Mouse (Mus musculus): ENCODE results near the gene Slc17a8. TPM values are rescaled to one million over a fixed set of nuclear protein-coding genes. Genes with fewer than 3 reads are reported as not detected.
A peak's percentile ranks its signal among the peaks of the same experiment; 100 is the strongest.

Slc17a8 gene
- polyA plus RNA-seq, 1 experiment from 2014 or later: 0.14 TPM

GRCm38 (mm10) chr10:89527054-89527453 is 94.0 kb downstream of the Slc17a8 start:
- Histone ChIP-seq H3K27ac (ENCODE audit: low read length) (no peak overlapping the region), H3K9me3 (ENCODE audit: control insufficient read depth, low read length) (no peaks in the 10 kb centered on the region), H3K4me1 (replicated peaks; ENCODE audit: control insufficient read depth, insufficient read depth, low read length) (peaks cover 8% of the 10 kb centered on the region), H3K4me3 (ENCODE audit: low read length) (no peak overlapping the region), H3K36me3 (ENCODE audit: control insufficient read depth, insufficient read depth, low read length) (no peaks in the 10 kb centered on the region), H3K9ac (ENCODE audit: low read length) (no peak overlapping the region), H3K4me2 (ENCODE audit: low read depth, low read length) (no peak overlapping the region), H3K27me3 (ENCODE audit: control insufficient read depth, insufficient read depth, low read depth, low read length) (no peaks in the 10 kb centered on the region)
- peak; percentile 43; the same call in 1 of the 2 replicates for ATAC-seq (ENCODE audit: low read depth)
- WGBS: 48% methylated on average over 5 of the region's 5 CpGs

GRCm38 (mm10) chr10:89525823-89526222 is 95.2 kb downstream of the Slc17a8 start:
- ATAC-seq (ENCODE audit: low read depth): no peak
- no peaks in the 10 kb centered on the region for H3K36me3 ChIP-seq (ENCODE audit: control insufficient read depth, insufficient read depth, low read length)
- peaks cover 6% of the 10 kb centered on the region for H3K4me1 ChIP-seq (replicated peaks; ENCODE audit: control insufficient read depth, insufficient read depth, low read length)
- H3K9ac ChIP-seq (ENCODE audit: low read length): no peak overlapping the region
- no peak overlapping the region for H3K27ac ChIP-seq (ENCODE audit: low read length)
- no peaks in the 10 kb centered on the region for H3K27me3 ChIP-seq (ENCODE audit: control insufficient read depth, insufficient read depth, low read depth, low read length)
- H3K9me3 ChIP-seq (ENCODE audit: control insufficient read depth, low read length): no peaks in the 10 kb centered on the region
- no peak overlapping the region for H3K4me2 ChIP-seq (ENCODE audit: low read depth, low read length)
- no peak overlapping the region for H3K4me3 ChIP-seq (ENCODE audit: low read length)
- WGBS: 82% methylated on average over 2 of the region's 2 CpGs

Other genes with a start within 250 kb of the Slc17a8 start
- 20.3 and 24.1 TPM in 2 replicates for gene Gas2l3, start 177.3 kb downstream of the Slc17a8 start, polyA plus RNA-seq (2015; fragmentation: Nextera tagmentation; extraction: Ambion mirVana)
- 0.16 TPM in 1 of 2 replicates, not detected in the other for gene Nr1h4, start 87.7 kb downstream of the Slc17a8 start, polyA plus RNA-seq (2015; fragmentation: Nextera tagmentation; extraction: Ambion mirVana)
- gene Scyl2, start 65.0 kb upstream of the Slc17a8 start, polyA plus RNA-seq (2015; fragmentation: Nextera tagmentation; extraction: Ambion mirVana): 7.5 and 7.7 TPM in 2 replicates
- 31.4 and 34.3 TPM in 2 replicates for gene Actr6, start 111.0 kb upstream of the Slc17a8 start, polyA plus RNA-seq (2015; fragmentation: Nextera tagmentation; extraction: Ambion mirVana)
- gene Uhrf1bp1l, start 123.7 kb upstream of the Slc17a8 start, polyA plus RNA-seq (2015; fragmentation: Nextera tagmentation; extraction: Ambion mirVana): 33.3 and 33.5 TPM in 2 replicates

All from lung, embryonic 16.5 days (tissue).